Mouse (Mus musculus) kidney, embryonic 14.5 days (tissue): ENCODE results near the gene Lipc. TPM values are rescaled to one million over a fixed set of nuclear protein-coding genes. Genes with fewer than 3 reads are reported as not detected.

ENCODE experiments used
- ATAC-seq: fragments of 200-750 bp; cut with Nextera tagmentation; 2 replicates; pipeline ENCODE4 v1.8.0; 2017; ENCODE audit warnings: moderate number of reproducible peaks, mild to moderate bottlenecking, moderate TSS enrichment, moderate library complexity; ENCODE audit not compliant: low FRiP score, low TSS enrichment
- H3K27ac ChIP-seq: fragments of 300-500 bp; sonication (generic); 2 replicates; pipeline ENCODE4 v1.5.1; 2014; ENCODE audit warnings: low read depth, mild to moderate bottlenecking, low read length, moderate library complexity, mixed read lengths
- H3K27me3 ChIP-seq: fragments of 300-500 bp; sonication (generic); 2 replicates; pipeline ENCODE4 v1.6.1; 2014; ENCODE audit warnings: mild to moderate bottlenecking, low read length; ENCODE audit not compliant: control insufficient read depth, insufficient read depth
- H3K36me3 ChIP-seq: fragments of 300-500 bp; sonication (generic); 2 replicates; pipeline ENCODE4 v1.6.1; 2014; ENCODE audit warnings: low read length, mixed read lengths; ENCODE audit not compliant: control insufficient read depth, insufficient read depth
- H3K4me1 ChIP-seq: fragments of 300-500 bp; sonication (generic); 2 replicates; pipeline ENCODE4 v1.6.1; 2014; ENCODE audit warnings: low read length, mixed read lengths; ENCODE audit not compliant: control insufficient read depth, insufficient read depth
- H3K4me2 ChIP-seq: fragments of 300-500 bp; sonication (generic); replicated peaks from 2 replicates; pipeline ENCODE4 v1.6.1; 2014; ENCODE audit warnings: low read depth, mild to moderate bottlenecking, low read length
- H3K4me3 ChIP-seq: fragments of 300-500 bp; sonication (generic); 2 replicates; pipeline ENCODE4 v1.5.1; 2014; ENCODE audit warnings: mild to moderate bottlenecking, low read length
- H3K9ac ChIP-seq: fragments of 300-500 bp; sonication (generic); 2 replicates; pipeline ENCODE4 v1.6.1; 2014; ENCODE audit warnings: low read depth, mild to moderate bottlenecking, low read length, moderate library complexity
- H3K9me3 ChIP-seq: fragments of 300-500 bp; sonication (generic); 2 replicates; pipeline ENCODE4 v1.6.1; 2016; ENCODE audit warnings: low read length; ENCODE audit not compliant: control insufficient read depth
- WGBS: fragments of 180-500 bp; shearing (Covaris S2); extraction: QIAGEN DNeasy Blood & Tissue Kit; methylation state at CpG from one replicate; pipeline ENCODE4 v1.1.7; 2014; 5-methylcytosine and 5-hydroxymethylcytosine counted together
- polyA plus RNA-seq: library from polyadenylated mRNA; unstranded; fragments of >200 nt; fragmentation: Nextera tagmentation; extraction: Ambion mirVana; gene quantifications from 2 replicates; pipeline ENCODE4 v1.2.1, GENCODE M21; 2014

Gene Lipc
- polyA plus RNA-seq, 1 experiment from 2014 or later, result 0.47 TPM

DNA sequence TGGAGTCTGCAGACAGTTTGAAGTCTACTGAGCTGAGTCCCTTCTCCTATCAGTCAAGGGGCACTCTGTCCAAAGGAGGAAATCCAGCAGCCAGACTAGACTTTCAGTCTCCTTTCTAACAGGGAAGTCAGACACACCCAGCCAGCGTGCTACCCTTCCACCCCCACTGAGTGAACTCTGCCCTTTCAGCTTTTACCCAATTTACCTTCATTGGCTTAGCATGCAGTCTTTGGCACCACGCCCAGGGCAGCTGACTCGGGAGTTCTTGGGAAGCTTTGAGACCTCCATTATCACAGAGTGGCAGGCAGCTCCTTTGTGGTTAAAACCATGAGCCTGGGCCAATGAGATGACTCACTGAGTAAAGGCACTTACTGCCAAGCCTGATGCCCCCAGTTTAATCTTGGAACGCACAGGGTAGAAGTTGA, 117.3 kb downstream of the Lipc start:
- Histone ChIP-seq H3K36me3 (no peaks in the 10 kb centered on the region), H3K27ac (no peak overlapping the region), H3K4me1 (no peaks in the 10 kb centered on the region; the same call in 1 of the 2 replicates), H3K9me3 (no peaks in the 10 kb centered on the region), H3K4me2 (no peak overlapping the region), H3K9ac (no peak overlapping the region), H3K4me3 (no peak overlapping the region), H3K27me3 (no peaks in the 10 kb centered on the region)
- ATAC-seq, result no peak
- WGBS, result 54% methylated on average over 4 of the region's 4 CpGs

DNA sequence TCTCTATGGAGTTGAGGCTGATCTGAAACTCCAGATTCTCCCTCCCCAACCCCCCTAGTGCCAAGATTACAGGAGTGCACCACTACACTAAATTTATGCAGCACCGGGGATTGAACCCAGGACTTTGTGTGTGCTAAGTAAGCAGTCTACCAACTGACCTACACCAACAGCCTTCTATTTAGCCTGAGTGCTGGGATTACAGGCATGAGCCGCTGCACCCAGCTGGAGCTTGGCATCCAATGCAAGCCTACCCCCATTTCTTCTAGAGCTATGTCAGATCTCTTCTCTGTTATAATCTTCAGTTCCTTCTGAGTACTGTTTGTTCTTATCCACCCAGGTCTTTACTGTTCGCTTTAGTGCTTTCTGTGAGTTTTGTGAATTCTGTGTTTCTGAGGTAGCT, 117.8 kb downstream of the Lipc start:
- H3K4me1 ChIP-seq, result peaks cover 2% of the 10 kb centered on the region; the same call in 1 of the 2 replicates
- no peaks in the 10 kb centered on the region for H3K9me3 ChIP-seq
- ATAC-seq, result no peak
- no peak overlapping the region for H3K4me2 ChIP-seq
- WGBS, result 91% methylated on average over 3 of the region's 3 CpGs
- H3K27ac ChIP-seq, result no peak overlapping the region
- H3K9ac ChIP-seq, result no peak overlapping the region
- H3K36me3 ChIP-seq, result no peaks in the 10 kb centered on the region
- H3K4me3 ChIP-seq, result no peak overlapping the region
- H3K27me3 ChIP-seq, result no peaks in the 10 kb centered on the region

DNA sequence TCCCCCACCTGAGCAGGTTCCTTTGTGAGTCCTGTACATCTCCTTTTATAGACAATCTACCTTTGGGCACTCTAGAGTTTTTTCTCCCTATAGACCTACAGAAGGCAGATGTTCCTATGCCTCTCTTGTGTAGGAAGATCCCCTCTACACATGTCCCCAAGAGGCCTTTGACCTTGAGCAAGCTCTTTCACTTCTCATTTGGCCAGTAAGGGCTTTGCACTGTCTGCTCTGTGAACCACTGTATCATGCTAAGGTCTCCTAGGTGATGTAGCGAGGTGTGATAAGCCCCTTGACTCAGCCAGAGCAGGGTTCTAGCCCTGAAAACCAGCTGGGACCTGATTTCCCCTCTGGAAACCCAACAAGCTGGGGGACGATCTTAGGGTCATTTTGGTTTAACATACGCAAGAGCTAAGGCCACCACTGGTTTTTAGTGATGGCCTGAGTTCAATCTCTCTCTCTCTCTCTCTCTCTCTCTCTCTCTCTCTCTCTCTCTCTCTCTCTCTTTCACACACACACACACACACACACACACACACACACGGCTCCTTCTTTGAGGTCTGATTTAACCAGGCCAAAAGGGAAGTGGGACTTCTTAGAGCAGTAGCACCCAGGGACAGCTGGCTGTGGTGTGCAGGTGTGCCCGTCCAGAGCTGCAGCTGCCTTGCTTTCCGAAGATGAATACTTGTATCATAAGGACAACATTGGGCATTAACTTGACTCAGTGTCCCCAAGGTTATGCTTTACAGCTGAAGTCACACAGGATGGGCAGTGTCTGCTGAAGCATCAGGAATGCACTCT, 118.7 kb downstream of the Lipc start:
- no peak for ATAC-seq
- Histone ChIP-seq H3K27me3 (no peaks in the 10 kb centered on the region), H3K36me3 (no peaks in the 10 kb centered on the region), H3K9me3 (no peaks in the 10 kb centered on the region), H3K27ac (no peak overlapping the region), H3K4me2 (no peak overlapping the region), H3K4me3 (no peak overlapping the region), H3K9ac (no peak overlapping the region), H3K4me1 (peaks cover 3% of the 10 kb centered on the region; the same call in 1 of the 2 replicates)
- WGBS, result 88% methylated on average over 6 of the region's 6 CpGs

DNA sequence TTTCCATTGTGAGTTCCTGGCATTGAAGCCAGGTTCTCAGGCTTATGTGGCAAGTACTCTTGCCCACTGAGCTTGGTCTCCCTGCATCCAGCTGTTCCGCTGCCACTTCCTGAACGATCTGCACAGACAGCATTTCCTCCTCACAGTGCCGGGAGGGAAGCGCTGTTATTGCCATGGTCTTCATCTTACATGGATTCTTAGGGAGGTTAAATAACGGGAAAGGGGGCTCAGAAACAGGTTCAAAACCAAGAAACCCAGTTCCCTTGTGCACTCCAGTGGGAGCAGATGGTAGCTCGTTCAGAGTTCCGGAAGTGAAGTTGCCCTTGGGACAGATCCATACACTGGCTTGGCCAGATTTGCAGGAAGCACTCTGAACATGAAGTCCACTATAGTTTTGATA, 119.8 kb downstream of the Lipc start:
- H3K27ac ChIP-seq, result no peak overlapping the region
- WGBS, result 65% methylated on average over 7 of the region's 7 CpGs

DNA sequence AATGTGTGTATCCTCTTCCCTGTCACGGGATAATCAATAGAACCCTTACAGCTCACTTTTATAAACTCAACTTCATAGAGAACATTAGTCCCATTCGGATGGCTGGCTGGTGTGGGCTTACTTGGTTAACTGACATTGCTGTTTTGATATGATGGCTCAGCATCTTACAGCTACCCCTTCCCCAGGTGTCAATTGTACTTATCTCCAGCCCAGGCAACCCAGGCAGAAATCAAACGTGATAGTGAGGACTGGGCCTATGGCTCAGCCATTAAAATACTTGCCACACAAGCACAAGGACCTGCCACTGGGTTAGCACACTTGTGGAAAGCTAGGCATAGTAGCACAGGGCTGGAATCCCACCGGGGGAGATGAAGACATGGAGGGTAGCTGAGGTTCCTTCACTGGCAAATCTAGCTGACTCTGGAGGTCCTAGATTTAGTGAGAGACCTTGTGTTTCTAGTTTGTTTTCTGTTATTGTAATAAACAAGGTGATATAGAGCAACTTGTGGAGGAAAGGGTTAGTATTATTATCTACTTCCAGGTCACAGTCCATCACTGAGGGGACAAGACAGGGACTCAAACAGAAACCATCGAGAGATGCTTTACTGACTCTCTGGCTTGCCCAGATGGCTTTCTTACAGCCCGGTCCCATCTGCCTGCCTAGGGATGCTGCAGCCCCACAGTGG, 121.0 kb downstream of the Lipc start:
- no peak for ATAC-seq
- H3K36me3 ChIP-seq, result no peaks in the 10 kb centered on the region
- H3K9me3 ChIP-seq, result no peaks in the 10 kb centered on the region
- no peak overlapping the region for H3K27ac ChIP-seq
- no peak overlapping the region for H3K4me3 ChIP-seq
- no peak overlapping the region for H3K9ac ChIP-seq
- WGBS, result 61% methylated on average over 6 of the region's 6 CpGs
- no peak overlapping the region for H3K4me2 ChIP-seq
- H3K4me1 ChIP-seq, result peaks cover 3% of the 10 kb centered on the region; the same call in 1 of the 2 replicates
- H3K27me3 ChIP-seq, result no peaks in the 10 kb centered on the region

More for the DNA sequence above, 119.8 kb downstream of the Lipc start:
- no peaks in the 10 kb centered on the region for H3K27me3 ChIP-seq
- no peaks in the 10 kb centered on the region for H3K9me3 ChIP-seq
- ATAC-seq, result no peak
- no peak overlapping the region for H3K4me2 ChIP-seq
- peaks cover 3% of the 10 kb centered on the region; the same call in 1 of the 2 replicates for H3K4me1 ChIP-seq
- no peaks in the 10 kb centered on the region for H3K36me3 ChIP-seq
- H3K9ac ChIP-seq, result no peak overlapping the region
- H3K4me3 ChIP-seq, result no peak overlapping the region

DNA sequence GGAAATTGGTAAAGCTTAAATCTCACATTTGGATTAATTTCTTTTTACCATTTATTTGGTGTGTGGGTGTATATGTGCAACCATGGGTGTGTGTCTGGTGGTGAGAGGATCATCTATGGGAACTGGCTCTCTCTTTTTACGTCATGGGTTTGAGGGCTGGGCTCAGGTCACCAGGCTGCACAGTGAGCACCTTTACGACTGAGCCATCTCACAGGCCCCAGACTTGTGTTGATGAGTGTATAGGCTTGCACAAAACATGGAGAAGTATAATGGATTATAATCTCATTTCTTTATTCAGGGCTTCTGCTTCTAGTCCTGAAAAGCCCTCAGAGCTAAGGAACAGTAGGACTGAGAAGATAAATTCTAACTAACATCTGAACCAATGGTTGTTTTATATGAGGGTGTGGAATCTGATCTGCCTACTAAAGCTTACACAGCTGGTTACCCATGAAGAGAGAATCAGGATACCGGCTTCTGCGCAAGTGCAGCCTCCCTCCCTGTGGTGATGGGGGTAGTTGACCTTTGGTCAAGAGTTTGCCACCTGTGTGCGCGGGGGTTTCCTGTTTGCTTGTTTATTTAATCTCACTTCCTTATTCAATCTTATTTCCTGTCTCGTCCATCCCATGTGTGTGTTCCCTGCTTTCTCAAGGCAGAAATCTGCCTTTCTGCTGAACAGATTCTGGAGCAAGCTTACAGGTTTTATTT, 122.1 kb downstream of the Lipc start:
- H3K36me3 ChIP-seq, result no peaks in the 10 kb centered on the region
- H3K9ac ChIP-seq, result no peak overlapping the region
- H3K27me3 ChIP-seq, result no peaks in the 10 kb centered on the region
- peak overlapping the region; percentile 42; the same call in 1 of the 2 replicates for H3K27ac ChIP-seq
- ATAC-seq, result peak; percentile 84
- no peaks in the 10 kb centered on the region for H3K9me3 ChIP-seq
- WGBS, result 17% methylated on average over 7 of the region's 7 CpGs
- H3K4me2 ChIP-seq, result no peak overlapping the region
- H3K4me1 ChIP-seq, result peaks cover 3% of the 10 kb centered on the region; the same call in 1 of the 2 replicates
- no peak overlapping the region for H3K4me3 ChIP-seq

DNA sequence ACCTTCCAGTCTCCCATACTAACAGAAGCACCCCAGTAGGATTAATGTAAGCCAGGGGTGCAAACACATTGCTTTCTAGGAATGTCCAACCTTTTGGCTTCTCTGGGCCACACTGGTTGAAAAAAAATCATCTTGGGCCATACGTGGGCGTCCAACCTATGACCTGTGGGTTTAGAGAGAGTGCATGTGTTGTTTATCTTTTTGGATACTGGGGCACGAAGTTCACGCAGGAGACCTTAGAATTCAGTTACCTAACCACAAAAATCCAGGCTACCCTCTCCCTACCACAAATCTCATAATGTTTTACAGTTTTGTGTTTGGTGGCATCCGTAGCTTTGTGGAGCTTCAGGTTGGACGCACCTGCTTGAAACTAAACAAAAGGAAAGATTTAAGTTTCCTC, 124.1 kb downstream of the Lipc start:
- no peak overlapping the region for H3K27ac ChIP-seq
- 58% methylated on average over 6 of the region's 6 CpGs for WGBS
- H3K9me3 ChIP-seq, result no peaks in the 10 kb centered on the region
- H3K4me3 ChIP-seq, result no peak overlapping the region
- no peaks in the 10 kb centered on the region for H3K27me3 ChIP-seq
- no peak overlapping the region for H3K9ac ChIP-seq
- peaks cover 3% of the 10 kb centered on the region; the same call in 1 of the 2 replicates for H3K4me1 ChIP-seq
- H3K4me2 ChIP-seq, result no peak overlapping the region
- no peaks in the 10 kb centered on the region for H3K36me3 ChIP-seq
- no peak for ATAC-seq

DNA sequence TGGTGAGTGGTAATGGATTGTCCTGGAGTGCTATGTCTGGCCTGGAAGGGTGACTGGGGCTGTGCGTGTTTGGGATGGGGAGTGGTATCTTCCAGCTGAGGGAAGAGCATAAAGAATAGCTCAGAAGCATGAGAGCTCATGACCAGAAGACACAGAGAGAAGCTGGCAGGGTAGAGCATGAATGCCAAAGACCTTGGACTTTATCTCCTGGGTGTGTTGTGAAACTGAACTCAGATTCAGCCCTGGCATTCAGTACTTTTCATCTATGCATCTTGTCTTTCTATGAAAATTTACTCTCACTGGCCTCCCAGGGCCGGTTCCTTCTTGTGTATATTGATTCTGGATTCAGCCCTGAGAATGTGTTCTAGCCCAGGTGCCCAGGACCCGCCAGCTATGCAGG, 127.9 kb downstream of the Lipc start:
- no peak overlapping the region for H3K27ac ChIP-seq
- no peaks in the 10 kb centered on the region for H3K4me1 ChIP-seq
- H3K9me3 ChIP-seq, result no peaks in the 10 kb centered on the region
- H3K4me3 ChIP-seq, result no peak overlapping the region
- WGBS, result 80% methylated on average over 3 of the region's 3 CpGs
- ATAC-seq, result no peak
- H3K27me3 ChIP-seq, result no peaks in the 10 kb centered on the region
- H3K36me3 ChIP-seq, result no peaks in the 10 kb centered on the region
- H3K4me2 ChIP-seq, result no peak overlapping the region
- no peak overlapping the region for H3K9ac ChIP-seq
